In the genomic region with DNA sequence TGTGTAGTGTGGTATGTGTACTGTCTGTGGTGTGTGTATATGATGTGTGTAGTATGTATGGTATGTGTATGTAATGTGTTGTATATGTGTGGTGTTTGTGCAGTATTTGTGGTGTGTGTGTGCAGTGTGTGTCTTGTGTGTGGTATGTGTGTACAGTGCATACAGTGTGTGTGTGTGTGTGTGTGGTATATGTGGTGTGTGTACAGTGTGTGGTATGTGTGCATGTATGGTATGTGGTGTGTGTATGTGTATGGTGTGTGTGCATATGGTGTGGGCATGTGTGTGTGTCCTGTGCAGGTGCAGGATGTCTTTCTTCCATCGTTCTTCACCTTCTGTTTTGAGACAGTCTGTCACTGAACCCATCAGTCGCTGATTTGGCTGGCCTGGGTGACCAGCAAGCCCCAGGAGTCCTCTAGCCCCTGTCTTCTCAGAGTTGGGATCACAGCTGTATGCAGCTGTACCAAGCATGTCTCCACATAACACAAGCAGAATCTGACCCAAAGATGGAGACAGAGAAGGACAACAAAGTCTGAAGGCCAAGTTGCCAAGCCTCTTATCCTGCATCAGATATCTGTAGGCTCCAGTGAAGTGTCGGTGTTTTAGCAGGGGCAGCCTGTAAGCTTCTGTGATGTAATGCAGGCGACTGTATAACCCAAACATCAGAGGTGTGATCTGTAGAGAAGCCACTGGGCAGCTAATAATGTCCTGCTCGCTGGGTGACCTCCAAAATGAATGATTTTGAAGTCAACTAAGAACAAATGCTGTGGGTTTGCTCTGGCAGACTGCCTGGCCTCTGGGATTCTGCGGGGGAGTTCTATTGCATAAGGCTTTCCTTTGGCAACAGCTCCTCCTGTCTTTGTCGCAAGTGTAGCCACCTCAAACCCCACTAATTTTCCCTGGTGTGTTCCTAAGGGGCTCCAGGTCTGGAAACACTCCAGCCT, we compare ENCODE assay signal across 1 mouse cellular context.
A peak's percentile ranks its signal among the peaks of the same experiment; 100 is the strongest.
TF ChIP-seq lines count a peak whose summit lies in the region.

No protein-coding gene starts in this region.

TF ChIP-seq in MEL, 35 proteins besides CTCF, POLR2A, EP300 and RAD21:
- no peak for TF ChIP-seq MYC (IDR thresholded peaks at IDR 0.05; ENCODE audit: low read depth, low read length)
- TF ChIP-seq POLR2AphosphoS5 (IDR thresholded peaks at IDR 0.05; ENCODE audit: borderline replicate concordance, low read depth, low read length): peak; percentile 84; the same call in 1 of the 2 replicates
- no peak for TF ChIP-seq MAFK (IDR thresholded peaks at IDR 0.05; ENCODE audit: borderline replicate concordance, low read depth, low read length)
- no peak for TF ChIP-seq RCOR1 (IDR thresholded peaks at IDR 0.05; ENCODE audit: low read depth, low read length)
- peak; percentile 57 for TF ChIP-seq SMC3 (IDR thresholded peaks at IDR 0.05; ENCODE audit: low read depth, low read length)
- TF ChIP-seq SIN3A (IDR thresholded peaks at IDR 0.05; ENCODE audit: low read length): 0 out of 2 replicates have a peak, but pooled peaks have one; percentile 18
- no peak for TF ChIP-seq MYB (IDR thresholded peaks at IDR 0.05; ENCODE audit: low read depth, low read length)
- no peak for TF ChIP-seq MAZ (IDR thresholded peaks at IDR 0.05; ENCODE audit: low read depth, low read length)
- TF ChIP-seq ZC3H11A (IDR thresholded peaks at IDR 0.05; ENCODE audit: low read depth, low read length): peak; percentile 48; the same call in 1 of the 2 replicates
- no peak for TF ChIP-seq GATA1 (IDR thresholded peaks at IDR 0.05; ENCODE audit: low read depth, low read length)
- TF ChIP-seq JUND (IDR thresholded peaks at IDR 0.05; ENCODE audit: low read depth, low read length): no peak
- TF ChIP-seq TBP (IDR thresholded peaks at IDR 0.05; ENCODE audit: low read depth, low read length): no peak
- no peak for TF ChIP-seq UBTF (IDR thresholded peaks at IDR 0.05; ENCODE audit: borderline replicate concordance, insufficient read depth, low read depth, low read length)
- TF ChIP-seq ETS1 (IDR thresholded peaks at IDR 0.05; ENCODE audit: low read depth, low read length): no peak
- no peak for TF ChIP-seq ZNF384 (IDR thresholded peaks at IDR 0.05; ENCODE audit: low read depth, low read length)
- no peak for TF ChIP-seq NELFE (IDR thresholded peaks at IDR 0.05; ENCODE audit: low read depth, low read length)
- no peak for TF ChIP-seq NRF1 (IDR thresholded peaks at IDR 0.05; ENCODE audit: insufficient read depth, low read depth, low read length, poor library complexity, severe bottlenecking)
- no peak for TF ChIP-seq POLR2AphosphoS2 (IDR thresholded peaks at IDR 0.05; ENCODE audit: low read length)
